Mouse (Mus musculus) liver, embryonic 14.5 days (tissue): ENCODE results near the gene Hba-x.

Source experiments
- CTCF ChIP-seq: IDR thresholded peaks from 2 replicates; pipeline ENCODE4 v1.5.1; 2016; ENCODE audit warnings: antibody characterized with exemption, low read depth, control low read depth
- EP300 ChIP-seq: IDR thresholded peaks from 2 replicates; pipeline ENCODE4 v1.6.1; 2016; ENCODE audit warnings: antibody characterized with exemption, low read depth

- TF ChIP-seq CTCF (no peak), EP300 (no peak)
Observed at GRCm38 (mm10) chr11:32278458-32278957, 2.3 kb downstream of the Hba-x start.
